Mouse (Mus musculus): ENCODE results near the gene Ciart. TPM values are rescaled to one million over a fixed set of nuclear protein-coding genes. Genes with fewer than 3 reads are reported as not detected.
"Not testable (repeated sequence)": the region's sequence is repeated elsewhere in the genome, so short reads cannot be mapped to it uniquely, and the experiment has no call there.

Gene Ciart
- total RNA-seq, 1 experiment from 2014 or later: 2.6 TPM

- peak; percentile 64 for DNase-seq
These were observed 19.7 kb upstream of the Ciart start for GRCm38 (mm10) chr3:95901616-95902372.

- no peak for DNase-seq
These were observed 17.9 kb upstream of the Ciart start for GRCm38 (mm10) chr3:95899800-95900524.

GRCm38 (mm10) chr3:95895501-95895900 lies 13.4 kb upstream of the Ciart start:
- not testable (repeated sequence) for DNase-seq

DNA sequence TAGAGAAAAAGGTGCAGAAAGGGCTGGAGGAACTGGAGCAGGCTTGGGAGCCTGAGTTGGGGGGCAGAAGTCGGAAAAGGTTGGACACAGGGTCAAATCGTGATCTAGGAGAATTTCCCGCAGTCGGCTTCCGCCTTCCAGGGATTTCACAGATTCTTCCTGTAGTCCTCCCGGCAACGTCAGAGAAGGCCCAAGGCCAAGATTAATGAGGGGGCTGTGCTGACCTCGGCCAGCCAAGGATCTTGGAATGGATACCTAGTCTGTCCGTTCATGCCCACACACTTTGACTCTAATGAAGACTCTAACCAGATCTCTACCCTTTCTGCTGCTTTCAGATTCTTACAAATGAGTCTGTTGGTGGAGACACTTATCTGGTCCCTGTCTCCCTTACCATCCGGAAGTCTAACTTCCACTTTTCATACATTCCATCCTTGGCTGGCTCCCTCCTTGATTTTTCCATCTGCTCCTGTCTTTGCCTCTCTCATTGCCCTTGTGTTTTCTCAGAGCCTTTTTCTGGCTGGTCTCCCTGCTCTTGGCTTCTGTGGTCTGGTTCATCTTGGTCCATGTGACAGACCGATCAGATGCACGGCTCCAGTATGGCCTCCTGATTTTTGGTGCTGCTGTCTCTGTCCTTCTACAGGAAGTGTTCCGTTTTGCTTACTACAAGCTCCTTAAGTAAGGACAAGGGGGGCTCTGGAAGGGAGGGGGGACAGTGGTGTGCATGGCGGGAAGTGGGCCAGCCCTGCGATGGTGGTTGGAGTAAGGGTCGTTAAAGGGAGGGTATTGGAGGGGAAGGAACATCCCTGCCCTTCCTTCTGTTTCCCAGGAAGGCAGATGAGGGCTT lies 12.5 kb upstream of the Ciart start:
- peak; percentile 84 for DNase-seq

GRCm38 (mm10) chr3:95893606-95894316 lies 11.7 kb upstream of the Ciart start, which contains the start of gene Aph1a:
Aph1a (plus strand) TSS chr3:95893969.
- DNase-seq: peak; percentile 98

- DNase-seq: peak; percentile 34
These were observed 11.1 kb upstream of the Ciart start for GRCm38 (mm10) chr3:95893126-95893525.

GRCm38 (mm10) chr3:95892066-95893052 lies 10.3 kb upstream of the Ciart start:
- DNase-seq: no peak

DNA sequence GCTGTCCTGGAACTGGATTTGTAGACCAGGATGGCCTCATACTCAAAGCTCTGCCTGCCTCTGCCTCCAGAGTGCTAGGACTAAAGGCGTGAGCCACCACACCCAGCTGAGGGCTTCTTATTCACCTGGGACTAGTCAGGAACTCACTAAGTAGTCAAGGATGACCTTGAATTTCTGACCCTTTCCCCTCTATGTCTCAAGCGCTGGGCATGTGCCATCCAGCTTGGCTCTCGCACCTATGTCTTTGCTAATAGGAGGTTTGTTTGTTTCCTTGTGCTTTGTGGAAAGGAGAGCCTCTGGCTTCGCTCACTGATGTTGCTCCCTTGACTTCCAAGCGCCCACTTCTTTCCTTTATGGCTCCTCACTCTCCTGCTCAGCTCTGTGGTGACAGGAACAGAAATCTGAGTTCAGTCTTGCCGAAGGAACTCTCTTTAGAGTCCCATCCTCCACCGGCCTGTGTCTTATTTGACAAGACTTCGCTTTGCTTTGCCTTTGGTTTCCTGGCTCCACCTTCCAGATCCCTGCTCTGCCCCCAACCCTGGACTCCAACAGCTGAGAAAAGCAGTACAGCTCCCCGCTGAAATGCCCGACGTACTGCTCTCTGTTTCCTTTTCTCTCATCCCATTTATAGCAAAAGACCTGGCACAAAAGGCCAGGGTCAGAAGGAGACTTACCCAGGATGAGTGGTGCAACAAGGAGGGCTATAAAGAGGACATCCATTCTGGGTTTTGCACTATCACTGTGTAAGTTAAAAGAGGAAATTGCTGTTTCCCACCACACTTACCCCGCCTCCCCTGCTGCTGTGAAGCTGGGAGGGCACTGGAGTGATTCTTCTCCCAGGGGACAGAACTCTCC lies 9.4 kb upstream of the Ciart start, which contains the start of gene BC028528:
Gene BC028528, minus strand, starts transcription at position 795 of the 855 bp plus-strand sequence.
- DNase-seq: peak; percentile 69

GRCm38 (mm10) chr3:95889664-95890063 lies 7.6 kb upstream of the Ciart start:
- no peak for DNase-seq

GRCm38 (mm10) chr3:95887596-95887995 lies 5.5 kb upstream of the Ciart start:
- DNase-seq: no peak

DNA sequence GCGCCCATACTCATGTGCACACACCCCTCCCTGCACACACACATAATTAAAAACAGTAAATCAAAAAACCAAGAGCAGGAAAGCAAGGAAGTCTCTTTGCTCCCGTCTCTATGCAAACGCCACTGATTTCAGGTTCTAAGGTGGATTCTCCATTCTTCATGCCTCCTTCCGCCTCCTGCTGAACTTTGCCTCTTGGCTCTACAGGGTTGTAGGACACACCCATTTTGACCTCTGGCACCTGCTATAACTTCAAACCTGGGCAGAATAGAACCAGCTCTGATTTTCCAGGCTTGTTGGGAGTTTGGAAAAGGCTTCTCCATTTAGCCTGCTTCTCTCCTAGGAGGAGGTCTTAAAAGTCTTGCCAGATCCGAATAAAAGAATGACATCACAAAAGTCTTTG lies 2.3 kb upstream of the Ciart start:
- no peak for DNase-seq

DNA sequence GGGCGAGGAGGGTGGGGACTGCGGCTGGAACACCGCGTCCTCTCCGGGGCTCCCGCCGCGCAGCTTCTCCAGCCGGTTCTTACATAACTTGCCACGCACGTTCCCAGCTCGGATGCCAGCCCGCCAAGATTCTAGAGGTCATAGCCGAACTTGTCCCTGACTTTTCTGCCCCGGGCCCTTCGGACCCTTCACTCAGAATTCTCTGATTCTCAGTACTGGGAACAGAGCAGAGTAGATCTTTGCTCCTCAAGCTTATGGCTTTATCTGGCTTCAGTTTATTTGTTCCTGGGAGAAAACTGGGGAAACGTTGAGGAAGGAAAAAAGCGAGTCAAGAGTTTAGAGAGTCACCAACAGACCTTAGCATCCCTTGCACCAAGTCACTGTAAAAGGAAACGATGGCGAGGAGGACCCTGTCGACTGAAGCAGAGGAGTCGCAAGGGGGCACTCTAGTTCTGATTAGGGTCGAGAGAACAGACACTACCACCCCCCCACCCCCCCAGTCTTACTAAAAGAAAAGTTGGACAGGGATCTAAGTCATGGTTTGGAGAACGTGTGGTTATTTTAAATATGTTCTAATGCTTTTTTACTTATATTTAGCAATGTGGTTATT lies 870 bp upstream of the Ciart start:
- peak; percentile 83 for DNase-seq

- DNase-seq: no peak
These were observed 3.0 kb downstream of the Ciart start for GRCm38 (mm10) chr3:95879063-95879462.

- DNase-seq: no peak
These were observed 10.0 kb downstream of the Ciart start for GRCm38 (mm10) chr3:95872048-95872447.

GRCm38 (mm10) chr3:95871392-95871867 lies 10.6 kb downstream of the Ciart start, which contains the start of gene Mrps21:
Mrps21 (minus strand) TSS chr3:95871519.
- peak; percentile 94 for DNase-seq

- no peak for DNase-seq
These were observed 11.1 kb downstream of the Ciart start for GRCm38 (mm10) chr3:95870976-95871375.

GRCm38 (mm10) chr3:95867408-95867807 lies 14.6 kb downstream of the Ciart start:
- DNase-seq: no peak

- DNase-seq: no peak
These were observed 16.0 kb downstream of the Ciart start for GRCm38 (mm10) chr3:95866071-95866470.

DNA sequence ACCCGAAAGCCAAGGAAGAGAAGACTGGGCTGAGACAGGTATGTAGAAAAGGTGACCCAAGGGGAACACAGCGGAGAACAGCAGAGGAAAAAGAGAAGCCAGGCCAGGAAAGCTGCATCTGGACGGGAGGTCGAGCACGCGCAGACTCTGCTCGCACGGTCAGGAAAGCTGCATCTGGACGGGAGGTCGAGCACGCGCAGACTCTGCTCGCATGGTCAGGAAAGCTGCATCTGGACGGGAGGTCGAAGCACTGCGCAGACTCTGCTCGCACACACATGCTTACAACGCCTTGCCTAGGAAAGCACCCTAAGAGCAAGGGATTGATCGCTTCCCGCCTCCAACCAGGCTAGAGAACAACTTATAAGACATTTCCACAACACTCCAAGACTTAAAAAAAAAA lies 16.5 kb downstream of the Ciart start:
- DNase-seq: no peak

Measured in adrenal gland, postnatal 14 days (tissue).